Comparison of ENCODE assay signal across 43 mouse cellular contexts in genomic region chr7:131503739-131504138, GRCm38 (mm10). TPM values are rescaled to one million over a fixed set of nuclear protein-coding genes. Genes with fewer than 3 reads are reported as not detected.
"Had no signal": no experiment of that assay in that cellular context is flagged by ENCODE, and none has a peak within 500 bp of the region (broad histone marks: within the 10 kb centered on the region; RNA-seq: fewer than 3 reads in every experiment).

No protein-coding gene starts in this region.

- H3K27me3 ChIP-seq: limb, embryonic 13.5 days; limb, embryonic 15.5 days; liver, embryonic 12.5 days; liver, embryonic 13.5 days; liver, embryonic 15.5 days; lung, embryonic 15.5 days; midbrain, embryonic 12.5 days; midbrain, embryonic 13.5 days; midbrain, embryonic 15.5 days had no signal

- H3K4me1 ChIP-seq: limb, embryonic 10.5 days; limb, embryonic 12.5 days; limb, embryonic 13.5 days; limb, embryonic 15.5 days; liver, embryonic 12.5 days; liver, embryonic 13.5 days; liver, embryonic 15.5 days; lung, embryonic 15.5 days; megakaryocyte, embryonic 14.5 days; midbrain, embryonic 10.5 days; midbrain, embryonic 12.5 days; midbrain, embryonic 13.5 days; midbrain, embryonic 15.5 days had no signal

- H3K9ac ChIP-seq: limb, embryonic 12.5 days; limb, embryonic 13.5 days; limb, embryonic 15.5 days; liver, embryonic 12.5 days; liver, embryonic 13.5 days; liver, embryonic 14.5 days; liver, embryonic 15.5 days; liver, postnatal 0 days; lung, embryonic 14.5 days; lung, embryonic 15.5 days; midbrain, embryonic 12.5 days; midbrain, embryonic 13.5 days; midbrain, embryonic 15.5 days had no signal

- H3K4me3 ChIP-seq: limb, embryonic 10.5 days; limb, embryonic 12.5 days; limb, embryonic 13.5 days; limb, embryonic 15.5 days; liver, embryonic 12.5 days; liver, embryonic 13.5 days; liver, embryonic 15.5 days; lung, embryonic 15.5 days; megakaryocyte, embryonic 14.5 days; midbrain, embryonic 10.5 days; midbrain, embryonic 12.5 days; midbrain, embryonic 13.5 days; midbrain, embryonic 15.5 days; myocyte had no signal

- H3K27ac ChIP-seq: limb, embryonic 10.5 days; limb, embryonic 12.5 days; limb, embryonic 13.5 days; limb, embryonic 15.5 days; liver, embryonic 12.5 days; liver, embryonic 13.5 days; liver, embryonic 14.5 days; liver, embryonic 15.5 days; lung, embryonic 15.5 days; macrophage; midbrain, embryonic 10.5 days; midbrain, embryonic 12.5 days; midbrain, embryonic 13.5 days; midbrain, embryonic 15.5 days had no signal

- DNase-seq: left cerebral cortex, postnatal 4 days; liver; liver, embryonic 13.5 days; liver, postnatal 0 days; lung, adult 18-20 months; lung, adult 2 months; lung, embryonic 14.5 days; lung, postnatal 10 days; lung, postnatal 14 days; lung, postnatal 36 days; lung, postnatal 4 days; midbrain, embryonic 14.5 days had no signal

- H3K4me2 ChIP-seq: limb, embryonic 12.5 days; limb, embryonic 13.5 days; limb, embryonic 15.5 days; liver, embryonic 11.5 days; liver, embryonic 12.5 days; liver, embryonic 13.5 days; liver, embryonic 15.5 days; lung, embryonic 14.5 days; lung, embryonic 15.5 days; midbrain, embryonic 11.5 days; midbrain, embryonic 12.5 days; midbrain, embryonic 13.5 days; midbrain, embryonic 15.5 days had no signal

- H3K36me3 ChIP-seq: limb, embryonic 10.5 days; limb, embryonic 12.5 days; limb, embryonic 13.5 days; limb, embryonic 15.5 days; liver, embryonic 12.5 days; liver, embryonic 13.5 days; liver, embryonic 15.5 days; lung, embryonic 15.5 days; midbrain, embryonic 10.5 days; midbrain, embryonic 12.5 days; midbrain, embryonic 13.5 days; midbrain, embryonic 15.5 days had no signal

- H3K9me3 ChIP-seq: limb, embryonic 10.5 days; limb, embryonic 12.5 days; limb, embryonic 13.5 days; limb, embryonic 15.5 days; liver, embryonic 12.5 days; liver, embryonic 13.5 days; liver, embryonic 15.5 days; lung, embryonic 15.5 days; megakaryocyte, embryonic 14.5 days; midbrain, embryonic 10.5 days; midbrain, embryonic 12.5 days; midbrain, embryonic 13.5 days; midbrain, embryonic 15.5 days had no signal

RNA-seq across cellular contexts. Expression of gene Hmx3, which starts 38.9 kb away (rescaled TPM):
- total RNA-seq: left cerebral cortex, adult 8-10 months; left cerebral cortex, postnatal 10 days; left cerebral cortex, postnatal 14 days; left cerebral cortex, postnatal 25 days; left cerebral cortex, postnatal 36 days; left cerebral cortex, postnatal 4 days; liver, adult 2 months; megakaryocyte progenitor cell, adult 5-6 weeks; megakaryocyte, adult 5-6 weeks; megakaryocyte-erythroid progenitor cell, adult 5-6 weeks; monocyte, adult 5-6 weeks had no signal
- polyA plus RNA-seq: limb, embryonic 10.5 days; limb, embryonic 11.5 days; limb, embryonic 12.5 days; limb, embryonic 13.5 days; limb, embryonic 15.5 days; liver, adult 2 months; liver, embryonic 11.5 days; liver, embryonic 12.5 days; liver, embryonic 13.5 days; liver, embryonic 14.5 days; liver, embryonic 15.5 days; liver, embryonic 16.5 days; liver, postnatal 0 days; lung, adult 2 months; lung, embryonic 14.5 days; lung, embryonic 15.5 days; lung, embryonic 16.5 days; lung, postnatal 0 days; macrophage; midbrain, embryonic 10.5 days had no signal

RNA-seq across cellular contexts. Expression of gene Hmx2, which starts 44.8 kb away (rescaled TPM):
- total RNA-seq: left cerebral cortex, adult 8-10 months; left cerebral cortex, postnatal 10 days; left cerebral cortex, postnatal 14 days; left cerebral cortex, postnatal 25 days; left cerebral cortex, postnatal 36 days; left cerebral cortex, postnatal 4 days; liver, adult 2 months; megakaryocyte-erythroid progenitor cell, adult 5-6 weeks; monocyte, adult 5-6 weeks had no signal
- polyA plus RNA-seq: limb, embryonic 10.5 days; limb, embryonic 11.5 days; limb, embryonic 12.5 days; limb, embryonic 13.5 days; limb, embryonic 15.5 days; liver, adult 2 months; liver, embryonic 11.5 days; liver, embryonic 12.5 days; liver, embryonic 13.5 days; liver, embryonic 14.5 days; liver, embryonic 15.5 days; liver, embryonic 16.5 days; liver, postnatal 0 days; lung, adult 2 months; lung, embryonic 14.5 days; lung, embryonic 15.5 days; lung, embryonic 16.5 days; lung, postnatal 0 days; macrophage had no signal
